Mouse (Mus musculus) forebrain, embryonic 15.5 days (tissue): ENCODE measurements around the gene Fam102a. TPM values are rescaled to one million over a fixed set of nuclear protein-coding genes. Genes with fewer than 3 reads are reported as not detected.

ENCODE experiments used
- ATAC-seq: fragments of 200-750 bp; cut with Nextera tagmentation; replicated peaks from 2 replicates; pipeline ENCODE4 v1.8.0; 2017; ENCODE audit warnings: mild to moderate bottlenecking, moderate TSS enrichment, moderate library complexity
- H3K27ac ChIP-seq: fragments of 300-500 bp; sonication (generic); replicated peaks from 2 replicates; pipeline ENCODE4 v1.5.1; 2015; ENCODE audit warnings: mild to moderate bottlenecking, inconsistent platforms
- H3K27me3 ChIP-seq: fragments of 300-500 bp; sonication (generic); 2 replicates; pipeline ENCODE4 v1.6.1; 2015; ENCODE audit warnings: inconsistent platforms
- H3K36me3 ChIP-seq: fragments of 300-500 bp; sonication (generic); 2 replicates; pipeline ENCODE4 v1.6.1; 2015; ENCODE audit warnings: mild to moderate bottlenecking, inconsistent platforms
- H3K4me1 ChIP-seq: fragments of 300-500 bp; sonication (generic); 2 replicates; pipeline ENCODE4 v1.6.1; 2015; ENCODE audit warnings: inconsistent platforms
- H3K4me2 ChIP-seq: fragments of 300-500 bp; sonication (generic); replicated peaks from 2 replicates; pipeline ENCODE4 v1.6.1; 2015; ENCODE audit warnings: mild to moderate bottlenecking, inconsistent platforms
- H3K4me3 ChIP-seq: fragments of 300-500 bp; sonication (generic); 2 replicates; pipeline ENCODE4 v1.5.1; 2015; ENCODE audit warnings: mild to moderate bottlenecking, inconsistent platforms
- H3K9ac ChIP-seq: fragments of 300-500 bp; sonication (generic); replicated peaks from 2 replicates; pipeline ENCODE4 v1.6.1; 2015; ENCODE audit warnings: mild to moderate bottlenecking, inconsistent platforms
- H3K9me3 ChIP-seq: fragments of 300-500 bp; sonication (generic); 2 replicates; pipeline ENCODE4 v1.6.1; 2016; ENCODE audit warnings: inconsistent platforms
- WGBS: fragments of 180-500 bp; shearing (Covaris S2); methylation state at CpG from one replicate; pipeline ENCODE4 v1.1.7; 2015; ENCODE audit warnings: mixed read lengths; 5-methylcytosine and 5-hydroxymethylcytosine counted together
- polyA plus RNA-seq: library from polyadenylated mRNA; unstranded; fragments of >200 nt; fragmentation: Nextera tagmentation; extraction: Ambion mirVana; gene quantifications from 2 replicates; pipeline ENCODE4 v1.2.1, GENCODE M21; 2015

Fam102a gene
- polyA plus RNA-seq, 1 experiment from 2014 or later: 5.7 TPM

DNA sequence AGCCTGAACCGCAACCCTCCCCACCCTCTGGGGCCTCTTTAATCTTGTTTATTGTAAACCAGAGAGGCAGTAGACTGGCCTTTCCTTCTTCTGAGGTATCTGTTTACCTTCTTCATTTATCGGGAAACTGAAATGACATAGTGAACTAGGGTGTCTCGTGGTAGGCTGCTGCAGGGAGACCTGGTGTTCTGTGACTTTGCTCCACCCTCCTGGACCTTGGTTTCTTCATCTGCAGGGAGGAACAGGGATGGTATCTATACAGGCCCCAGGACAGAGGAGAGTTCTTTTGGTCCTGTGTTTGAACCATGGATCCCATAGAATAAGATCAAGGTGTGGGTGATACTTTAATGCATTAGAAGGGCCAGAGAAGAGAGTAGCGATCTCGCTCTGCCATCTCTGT is 16.1 kb downstream of the Fam102a start:
- 94% methylated on average over 5 of the region's 5 CpGs for WGBS
- Histone ChIP-seq H3K4me1 (no peaks in the 10 kb centered on the region), H3K27me3 (no peaks in the 10 kb centered on the region), H3K36me3 (no peaks in the 10 kb centered on the region), H3K4me2 (no peak overlapping the region), H3K9ac (no peak overlapping the region), H3K9me3 (no peaks in the 10 kb centered on the region), H3K27ac (no peak overlapping the region), H3K4me3 (no peak overlapping the region)
- ATAC-seq: no peak

DNA sequence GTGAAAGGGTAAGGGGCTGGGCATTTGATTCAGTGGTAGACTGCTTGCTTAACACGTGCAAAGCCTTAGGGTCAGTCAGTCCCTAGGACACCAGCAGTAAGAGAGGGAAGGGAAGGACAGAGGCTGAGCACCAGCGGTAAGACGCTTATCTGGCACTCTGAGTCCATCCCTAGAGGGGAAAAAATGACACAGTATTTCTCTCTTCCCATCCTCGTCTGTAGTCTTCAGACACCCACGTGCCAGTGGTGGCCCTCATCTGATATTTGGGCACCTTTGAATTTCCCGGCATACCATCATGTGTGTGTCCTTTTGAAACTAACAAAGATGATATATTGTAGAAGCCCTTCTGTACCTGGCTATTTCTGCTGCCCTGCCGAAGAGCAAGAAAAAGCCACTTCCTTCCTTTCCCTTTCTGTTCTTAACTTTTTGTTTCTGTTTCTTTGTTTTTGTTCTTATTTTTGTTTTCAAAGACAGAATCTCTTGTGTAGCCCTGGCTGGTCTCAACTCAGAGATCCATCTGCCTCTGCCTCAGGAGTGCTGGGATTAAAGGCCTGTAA is 18.5 kb downstream of the Fam102a start:
- Histone ChIP-seq H3K9ac (no peak overlapping the region), H3K36me3 (no peaks in the 10 kb centered on the region), H3K4me2 (no peak overlapping the region), H3K27me3 (no peaks in the 10 kb centered on the region), H3K4me1 (no peaks in the 10 kb centered on the region), H3K27ac (no peak overlapping the region), H3K4me3 (no peak overlapping the region), H3K9me3 (no peaks in the 10 kb centered on the region)
- ATAC-seq: no peak
- 87% methylated on average over 7 of the region's 7 CpGs for WGBS

- H3K27me3 ChIP-seq: no peaks in the 10 kb centered on the region
- H3K4me1 ChIP-seq: peaks cover 15% of the 10 kb centered on the region
- H3K27ac ChIP-seq: no peak overlapping the region
- no peak overlapping the region for H3K9ac ChIP-seq
- no peak for ATAC-seq
- no peaks in the 10 kb centered on the region for H3K9me3 ChIP-seq
- 44% methylated on average over 4 of the region's 4 CpGs for WGBS
- no peak overlapping the region for H3K4me2 ChIP-seq
- no peaks in the 10 kb centered on the region for H3K36me3 ChIP-seq
- no peak overlapping the region for H3K4me3 ChIP-seq
These were observed 20.4 kb downstream of the Fam102a start for GRCm38 (mm10) chr2:32555484-32555883.

GRCm38 (mm10) chr2:32556019-32556418 is 20.9 kb downstream of the Fam102a start:
- no peak overlapping the region for H3K27ac ChIP-seq
- H3K27me3 ChIP-seq: no peaks in the 10 kb centered on the region
- no peaks in the 10 kb centered on the region for H3K9me3 ChIP-seq
- no peak overlapping the region for H3K4me3 ChIP-seq
- H3K9ac ChIP-seq: no peak overlapping the region
- no peak for ATAC-seq
- H3K4me2 ChIP-seq: no peak overlapping the region
- H3K36me3 ChIP-seq: no peaks in the 10 kb centered on the region
- H3K4me1 ChIP-seq: peaks cover 15% of the 10 kb centered on the region
- 85% methylated on average over 7 of the region's 7 CpGs for WGBS

- ATAC-seq: peak; percentile 70
- WGBS: 6% methylated on average over 5 of the region's 5 CpGs
- no peaks in the 10 kb centered on the region for H3K27me3 ChIP-seq
- no peaks in the 10 kb centered on the region for H3K9me3 ChIP-seq
- H3K9ac ChIP-seq: no peak overlapping the region; the same call in 1 of the 2 replicates
- H3K4me2 ChIP-seq: no peak overlapping the region
- peak overlapping the region; percentile 61 for H3K27ac ChIP-seq
- peaks cover 15% of the 10 kb centered on the region for H3K4me1 ChIP-seq
- no peak overlapping the region for H3K4me3 ChIP-seq
- 0 out of 2 replicates have a peak, but pooled peaks cover 13% of the 10 kb centered on the region for H3K36me3 ChIP-seq
These were observed 24.4 kb downstream of the Fam102a start for GRCm38 (mm10) chr2:32559570-32559969.

DNA sequence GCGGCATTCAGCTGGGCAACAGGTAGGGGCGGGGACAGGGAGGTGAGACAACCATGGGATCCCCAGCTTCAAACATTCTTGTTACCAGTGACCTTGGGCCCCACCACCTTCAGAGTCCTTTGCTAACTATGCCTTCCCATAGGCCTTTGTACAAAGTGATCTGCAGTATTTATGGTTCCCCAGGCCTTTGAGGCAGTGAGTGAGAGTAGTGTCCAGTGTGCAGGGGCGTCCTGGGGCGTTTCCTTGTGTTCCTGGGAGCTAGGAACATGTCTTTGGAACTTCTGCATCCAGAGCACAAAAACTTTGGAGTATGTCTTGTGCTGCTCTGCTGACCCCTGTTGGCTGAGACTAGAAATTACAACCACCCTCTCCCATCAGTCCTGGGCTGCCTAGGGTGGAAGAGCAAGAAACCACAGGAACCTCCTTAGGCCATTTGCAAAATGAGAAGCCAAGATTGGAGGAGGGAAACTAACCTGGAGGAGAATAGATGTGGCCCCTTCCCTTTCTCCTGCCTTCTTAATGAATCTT is 31.5 kb downstream of the Fam102a start:
- no peak overlapping the region for H3K27ac ChIP-seq
- no peaks in the 10 kb centered on the region for H3K9me3 ChIP-seq
- no peak overlapping the region for H3K9ac ChIP-seq
- H3K4me2 ChIP-seq: no peak overlapping the region
- peaks cover 8% of the 10 kb centered on the region for H3K4me1 ChIP-seq
- no peak overlapping the region for H3K4me3 ChIP-seq
- WGBS: 41% methylated on average over 4 of the region's 4 CpGs
- H3K36me3 ChIP-seq: peaks cover 24% of the 10 kb centered on the region; the same call in 1 of the 2 replicates
- H3K27me3 ChIP-seq: no peaks in the 10 kb centered on the region
- ATAC-seq: no peak

DNA sequence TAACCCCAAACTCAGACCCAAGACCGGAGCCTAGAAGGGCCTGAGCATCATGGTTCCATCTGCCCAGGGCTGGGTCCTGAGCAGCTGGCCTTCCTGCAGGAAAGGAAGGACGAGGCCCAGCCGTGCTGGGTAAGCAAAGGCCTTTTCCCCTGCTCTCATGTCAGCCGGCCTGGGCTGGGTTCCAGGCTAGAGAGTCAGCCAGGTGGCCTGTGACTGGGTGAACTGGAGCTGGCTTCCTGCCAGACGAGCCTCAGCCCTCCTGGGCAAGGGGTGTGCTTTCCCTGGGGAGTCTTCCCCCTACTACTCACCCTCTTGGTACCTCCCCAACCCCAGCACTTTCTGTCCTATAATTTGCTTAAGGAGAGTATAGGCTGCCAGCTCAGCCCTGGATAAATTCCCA is 33.0 kb downstream of the Fam102a start:
- 74% methylated on average over 5 of the region's 5 CpGs for WGBS
- no peak for ATAC-seq
- peaks cover 18% of the 10 kb centered on the region for H3K4me1 ChIP-seq
- H3K9me3 ChIP-seq: no peaks in the 10 kb centered on the region
- no peak overlapping the region for H3K9ac ChIP-seq
- no peak overlapping the region for H3K4me3 ChIP-seq
- H3K27ac ChIP-seq: no peak overlapping the region
- H3K36me3 ChIP-seq: peaks cover 28% of the 10 kb centered on the region; the same call in 1 of the 2 replicates
- H3K27me3 ChIP-seq: no peaks in the 10 kb centered on the region
- H3K4me2 ChIP-seq: no peak overlapping the region

DNA sequence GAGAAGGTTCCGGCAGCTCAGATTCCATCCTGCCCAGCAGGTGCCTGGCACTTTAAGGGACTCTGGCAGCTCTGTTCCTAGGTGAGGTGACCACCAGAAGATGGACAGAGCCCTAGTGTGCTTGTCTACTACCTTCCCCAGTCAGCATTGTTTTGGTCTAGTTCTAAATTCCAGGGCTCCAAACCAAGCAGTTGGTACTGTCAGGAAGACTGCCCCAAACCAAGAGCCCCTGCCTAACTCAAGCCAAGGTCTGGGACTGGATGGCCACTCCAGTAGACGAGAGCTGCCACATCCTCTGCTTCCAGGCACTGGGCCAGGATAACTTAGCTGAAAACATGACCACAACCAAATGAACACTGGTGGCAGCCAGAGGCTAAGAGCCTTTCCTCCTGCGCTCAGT is 33.8 kb downstream of the Fam102a start:
- Histone ChIP-seq H3K4me3 (no peak overlapping the region), H3K9me3 (no peaks in the 10 kb centered on the region), H3K9ac (no peak overlapping the region), H3K36me3 (peaks cover 24% of the 10 kb centered on the region; the same call in 1 of the 2 replicates), H3K4me2 (no peak overlapping the region), H3K27me3 (no peaks in the 10 kb centered on the region), H3K27ac (no peak overlapping the region), H3K4me1 (peaks cover 18% of the 10 kb centered on the region)
- WGBS: 85% methylated on average over 3 of the region's 3 CpGs
- ATAC-seq: no peak

DNA sequence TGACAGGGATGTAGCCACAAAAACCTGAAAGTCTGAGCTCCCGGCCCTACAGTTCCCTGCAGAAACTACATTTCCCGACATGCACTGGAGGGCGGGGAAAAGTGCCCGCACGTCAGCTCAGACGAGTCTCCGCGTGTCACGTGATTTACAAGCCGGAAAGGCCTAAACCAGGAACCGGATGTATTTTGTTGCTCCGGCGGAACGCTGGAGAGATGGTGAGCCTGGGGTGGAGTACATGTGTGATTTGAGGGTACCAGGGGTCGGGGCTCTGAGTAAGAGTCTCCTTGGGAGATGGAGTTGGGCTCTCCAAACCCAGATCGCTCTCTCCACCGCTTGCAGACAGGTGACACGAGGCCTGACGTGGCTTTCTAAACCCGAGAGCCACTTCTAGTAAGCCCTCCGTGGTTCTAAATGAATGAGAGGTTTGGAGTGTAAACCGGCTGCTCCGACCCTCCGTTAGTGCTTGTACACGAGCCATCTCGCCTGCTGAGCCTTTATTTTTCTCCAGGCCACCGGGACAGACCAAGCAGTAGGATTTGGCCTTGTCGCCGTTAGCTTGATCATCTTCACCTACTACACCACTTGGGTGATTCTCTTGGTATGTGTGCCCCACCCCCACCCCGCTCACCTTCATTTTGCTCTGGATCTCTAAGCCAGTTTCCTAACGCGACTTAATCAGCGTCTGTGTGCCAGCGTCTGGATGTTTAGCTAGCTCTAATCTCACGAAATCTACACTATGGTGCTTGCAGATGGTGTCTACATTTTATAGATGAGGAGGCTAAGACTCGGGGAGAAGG is 35.8 kb downstream of the Fam102a start, which contains the start of gene Dpm2:
Dpm2 (plus strand) TSS at position 161 of the 797 bp plus-strand sequence.
- peak; percentile 79 for ATAC-seq
- Histone ChIP-seq H3K27ac (peak within 1 kb of the TSS; percentile 62), H3K9me3 (no peaks in the 10 kb centered on the region), H3K4me2 (peak within 1 kb of the TSS; percentile 90), H3K4me1 (peaks cover 26% of the 10 kb centered on the region), H3K9ac (peak within 1 kb of the TSS; percentile 80), H3K36me3 (peaks cover 17% of the 10 kb centered on the region; the same call in 1 of the 2 replicates), H3K4me3 (peak within 1 kb of the TSS; percentile 76), H3K27me3 (no peaks in the 10 kb centered on the region)
- WGBS: 1% methylated on average over 36 of the region's 36 CpGs

DNA sequence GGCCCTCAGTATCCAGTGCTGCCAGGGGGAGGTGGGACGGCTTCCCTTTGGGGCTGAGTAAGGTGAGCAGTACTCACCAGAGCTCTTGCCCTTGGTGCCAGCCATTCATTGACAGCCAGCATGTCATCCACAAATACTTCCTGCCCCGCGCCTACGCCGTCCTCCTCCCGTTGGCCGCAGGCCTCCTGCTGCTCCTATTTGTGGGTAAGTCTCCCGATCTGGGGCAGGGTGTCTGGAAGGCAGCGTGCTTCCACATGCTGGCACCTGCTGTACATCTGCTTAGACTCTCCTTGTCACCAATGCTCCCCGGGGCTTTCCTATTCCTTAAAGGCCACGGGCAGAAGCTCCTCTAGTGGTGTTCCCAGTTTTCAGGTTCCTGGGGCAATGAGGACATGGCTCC is 37.1 kb downstream of the Fam102a start:
- Histone ChIP-seq H3K4me1 (peaks cover 30% of the 10 kb centered on the region), H3K27me3 (no peaks in the 10 kb centered on the region), H3K4me3 (no peak overlapping the region), H3K36me3 (peaks cover 13% of the 10 kb centered on the region; the same call in 1 of the 2 replicates), H3K27ac (no peak overlapping the region), H3K4me2 (no peak overlapping the region), H3K9ac (no peak overlapping the region), H3K9me3 (no peaks in the 10 kb centered on the region)
- WGBS: 93% methylated on average over 11 of the region's 11 CpGs
- ATAC-seq: no peak

- no peak within 1 kb of the TSS for H3K27ac ChIP-seq
- WGBS: 80% methylated on average over 6 of the region's 6 CpGs
These were observed 39.4 kb downstream of the Fam102a start, which contains the start of gene Pip5kl1 for GRCm38 (mm10) chr2:32574497-32574896. Gene Pip5kl1, plus strand, starts transcription at chr2:32574797.

GRCm38 (mm10) chr2:32574901-32575585 is 39.9 kb downstream of the Fam102a start:
- under 1% methylated on average over 26 of the region's 26 CpGs for WGBS
- Histone ChIP-seq H3K4me3 (peak overlapping the region; percentile 62), H3K27ac (no peak overlapping the region), H3K9ac (peak overlapping the region; percentile 70), H3K9me3 (no peaks in the 10 kb centered on the region), H3K36me3 (peaks cover 8% of the 10 kb centered on the region; the same call in 1 of the 2 replicates), H3K4me2 (peak overlapping the region; percentile 97), H3K27me3 (no peaks in the 10 kb centered on the region), H3K4me1 (peaks cover 30% of the 10 kb centered on the region)
- ATAC-seq: no peak

More at GRCm38 (mm10) chr2:32574497-32574896, 39.4 kb downstream of the Fam102a start, which contains the start of gene Pip5kl1:
- H3K4me1 ChIP-seq: peaks cover 30% of the 10 kb centered on the region
- no peak for ATAC-seq
- H3K36me3 ChIP-seq: peaks cover 8% of the 10 kb centered on the region; the same call in 1 of the 2 replicates
- no peaks in the 10 kb centered on the region for H3K9me3 ChIP-seq
- H3K4me3 ChIP-seq: peak within 1 kb of the TSS; percentile 62
- no peaks in the 10 kb centered on the region for H3K27me3 ChIP-seq
- peak within 1 kb of the TSS; percentile 70 for H3K9ac ChIP-seq
- H3K4me2 ChIP-seq: peak within 1 kb of the TSS; percentile 97
